Mouse (Mus musculus) hindbrain, postnatal 0 days (tissue): ENCODE data around the gene Gcnt2. TPM values are rescaled to one million over a fixed set of nuclear protein-coding genes. Genes with fewer than 3 reads are reported as not detected.

Source experiments
- ATAC-seq: fragments of 200-750 bp; cut with Nextera tagmentation; 2 replicates; pipeline ENCODE4 v1.8.0; 2017; ENCODE audit warnings: mild to moderate bottlenecking, moderate TSS enrichment, moderate library complexity
- DNase-seq: peaks from one replicate; pipeline ENCODE4 v3.0.0-alpha.2; 2015; ENCODE audit warnings: low spot score
- H3K27ac ChIP-seq: fragments of 300-500 bp; sonication (generic); 2 replicates; pipeline ENCODE4 v1.5.1; 2014; ENCODE audit warnings: mild to moderate bottlenecking
- H3K27me3 ChIP-seq: fragments of 300-500 bp; sonication (generic); 2 replicates; pipeline ENCODE4 v1.6.1; 2014; ENCODE audit warnings: low read length, mixed read lengths; ENCODE audit not compliant: insufficient read depth
- H3K36me3 ChIP-seq: fragments of 300-500 bp; sonication (generic); 2 replicates; pipeline ENCODE4 v1.6.1; 2014; ENCODE audit warnings: low read length, mixed read lengths; ENCODE audit not compliant: insufficient read depth
- H3K4me1 ChIP-seq: fragments of 300-500 bp; sonication (generic); 2 replicates; pipeline ENCODE4 v1.6.1; 2014; ENCODE audit warnings: antibody characterized with exemption, low read length, mixed read lengths; ENCODE audit not compliant: insufficient read depth
- H3K4me2 ChIP-seq: fragments of 300-500 bp; sonication (generic); 2 replicates; pipeline ENCODE4 v1.6.1; 2014; ENCODE audit warnings: low read depth, mild to moderate bottlenecking, low read length, moderate library complexity, mixed read lengths
- H3K4me3 ChIP-seq: fragments of 300-500 bp; sonication (generic); 2 replicates; pipeline ENCODE4 v1.5.1; 2014; ENCODE audit warnings: low read length
- H3K9ac ChIP-seq: fragments of 300-500 bp; sonication (generic); replicated peaks from 2 replicates; pipeline ENCODE4 v1.6.1; 2014; ENCODE audit warnings: mild to moderate bottlenecking, low read length, moderate library complexity, mixed read lengths
- H3K9me3 ChIP-seq: fragments of 300-500 bp; sonication (generic); 2 replicates; pipeline ENCODE4 v1.6.1; 2016; ENCODE audit warnings: low read length, mixed read lengths
- CTCF ChIP-seq: IDR thresholded peaks from 2 replicates; pipeline ENCODE4 v1.5.1; 2016; ENCODE audit warnings: antibody characterized with exemption, control low read depth, low read depth
- WGBS: fragments of 180-500 bp; shearing (Covaris S2); extraction: QIAGEN DNeasy Blood & Tissue Kit; methylation state at CpG from one replicate; pipeline ENCODE4 v1.1.7; 2014; 5-methylcytosine and 5-hydroxymethylcytosine counted together
- polyA plus RNA-seq: library from polyadenylated mRNA; unstranded; fragments of >200 nt; fragmentation: Nextera tagmentation; extraction: Ambion mirVana; gene quantifications from 2 replicates; pipeline ENCODE4 v1.2.1, GENCODE M21; 2015
- total RNA-seq: library from RNA; depleted of rRNA; stranded (reverse); fragments of >200 nt; gene quantifications from 2 replicates; pipeline ENCODE4 v1.2.3, GENCODE M21; 2014

Gene Gcnt2
- total and polyA plus RNA-seq, 2 experiments from 2014 or later, result 2.9 to 12.0 TPM

DNA sequence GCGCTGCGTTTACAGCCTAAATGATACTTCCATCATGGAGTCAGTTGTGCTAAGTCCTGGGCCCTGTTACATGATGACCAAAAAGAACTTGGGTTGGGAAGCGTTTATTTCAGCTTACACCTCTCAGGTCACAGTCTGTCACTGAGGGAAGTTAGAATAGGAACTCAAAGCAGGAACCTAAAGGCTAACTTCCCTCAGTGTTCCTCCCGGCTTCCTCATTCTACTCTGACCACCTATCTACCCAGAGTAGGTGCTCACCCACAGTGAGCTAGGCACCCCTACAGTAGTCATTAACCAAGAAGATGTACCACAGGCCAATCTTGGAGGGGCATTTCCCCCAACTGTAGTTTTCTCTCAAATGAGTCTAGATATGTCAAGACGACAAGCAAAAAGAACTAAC lies 15.4 kb upstream of the Gcnt2 start:
- H3K4me2 ChIP-seq, result no peak overlapping the region
- H3K9ac ChIP-seq, result no peak overlapping the region
- no peaks in the 10 kb centered on the region for H3K9me3 ChIP-seq
- no peaks in the 10 kb centered on the region for H3K36me3 ChIP-seq
- DNase-seq, result no peak
- 93% methylated on average over 5 of the region's 5 CpGs for WGBS
- no peaks in the 10 kb centered on the region for H3K27me3 ChIP-seq
- H3K27ac ChIP-seq, result no peak overlapping the region
- TF ChIP-seq CTCF, result no peak
- no peak for ATAC-seq
- no peak overlapping the region for H3K4me3 ChIP-seq
- no peaks in the 10 kb centered on the region for H3K4me1 ChIP-seq

DNA sequence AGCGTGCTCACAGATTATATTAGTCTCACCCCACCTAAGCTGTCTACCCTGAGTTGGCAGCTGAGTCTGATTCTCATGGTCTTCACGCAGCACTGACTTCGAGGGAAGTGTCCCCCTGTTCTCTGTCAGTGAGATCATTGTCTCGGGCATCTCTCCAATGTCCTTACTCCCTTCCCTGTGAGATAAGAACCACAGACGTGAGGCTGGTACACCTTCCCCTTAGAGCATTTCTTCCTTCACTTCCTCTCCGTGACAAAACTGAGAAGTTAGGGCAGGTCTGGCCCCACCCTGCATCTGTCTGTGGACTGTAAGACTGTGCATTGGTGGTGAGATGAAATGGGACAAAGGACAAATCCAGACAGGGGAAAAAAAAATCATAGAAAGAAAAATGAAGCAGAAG lies 13.6 kb upstream of the Gcnt2 start:
- Histone ChIP-seq H3K4me2 (no peak overlapping the region), H3K9me3 (no peaks in the 10 kb centered on the region), H3K4me1 (no peaks in the 10 kb centered on the region), H3K36me3 (no peaks in the 10 kb centered on the region), H3K9ac (no peak overlapping the region), H3K27me3 (no peaks in the 10 kb centered on the region), H3K4me3 (no peak overlapping the region), H3K27ac (no peak overlapping the region)
- 61% methylated on average over 6 of the region's 6 CpGs for WGBS
- DNase-seq, result no peak
- no peak for TF ChIP-seq CTCF
- ATAC-seq, result no peak

DNA sequence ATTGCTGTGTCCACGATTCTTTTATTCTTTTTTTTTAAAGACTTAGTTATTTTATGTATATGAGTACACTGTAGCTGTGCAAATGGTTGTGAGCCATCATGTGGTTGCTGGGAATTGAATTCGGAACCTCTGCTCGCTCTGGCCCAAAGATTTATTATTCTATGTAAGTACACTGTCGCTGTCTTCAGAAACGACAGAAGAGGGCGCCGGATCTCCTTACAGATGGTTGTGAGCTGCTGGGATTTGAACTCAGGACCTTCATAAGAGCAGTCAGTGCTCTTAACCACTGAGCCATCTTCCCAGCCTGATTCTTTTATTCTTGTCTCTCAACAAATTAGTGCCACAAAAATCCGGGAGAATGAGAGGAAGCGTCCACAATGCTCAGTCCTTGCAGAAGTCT lies 13.2 kb upstream of the Gcnt2 start:
- no peaks in the 10 kb centered on the region for H3K36me3 ChIP-seq
- peak; percentile 36 for TF ChIP-seq CTCF
- no peak overlapping the region for H3K9ac ChIP-seq
- H3K27me3 ChIP-seq, result no peaks in the 10 kb centered on the region
- no peak overlapping the region for H3K27ac ChIP-seq
- H3K4me1 ChIP-seq, result no peaks in the 10 kb centered on the region
- ATAC-seq (no peak), DNase-seq (no peak)
- no peaks in the 10 kb centered on the region for H3K9me3 ChIP-seq
- no peak overlapping the region for H3K4me3 ChIP-seq
- 63% methylated on average over 9 of the region's 9 CpGs for WGBS
- H3K4me2 ChIP-seq, result no peak overlapping the region

DNA sequence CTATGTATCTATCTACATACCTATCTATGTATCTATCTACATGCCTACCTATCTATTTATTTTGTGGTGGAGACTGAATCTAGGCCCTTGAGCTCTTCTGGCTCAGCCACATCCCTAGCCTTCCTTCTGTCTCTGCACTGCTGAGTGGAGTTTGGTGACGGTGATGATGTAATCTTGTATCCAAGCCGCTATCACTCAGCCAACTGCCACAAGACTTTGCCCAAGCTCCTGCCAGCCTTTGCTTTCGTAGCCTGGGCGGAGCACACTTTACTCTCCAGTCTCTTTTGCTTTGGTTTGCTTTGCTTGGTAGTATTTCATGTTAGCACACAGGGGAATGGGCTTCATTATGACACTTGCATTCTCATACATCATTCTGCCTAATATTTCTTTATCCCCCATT lies 11.7 kb upstream of the Gcnt2 start:
- DNase-seq, result no peak
- ATAC-seq, result no peak
- Histone ChIP-seq H3K36me3 (no peaks in the 10 kb centered on the region), H3K9me3 (no peaks in the 10 kb centered on the region), H3K9ac (no peak overlapping the region), H3K27me3 (no peaks in the 10 kb centered on the region), H3K4me3 (no peak overlapping the region), H3K4me2 (no peak overlapping the region), H3K27ac (no peak overlapping the region), H3K4me1 (no peaks in the 10 kb centered on the region)
- no peak for TF ChIP-seq CTCF
- WGBS, result 82% methylated on average over 4 of the region's 4 CpGs

DNA sequence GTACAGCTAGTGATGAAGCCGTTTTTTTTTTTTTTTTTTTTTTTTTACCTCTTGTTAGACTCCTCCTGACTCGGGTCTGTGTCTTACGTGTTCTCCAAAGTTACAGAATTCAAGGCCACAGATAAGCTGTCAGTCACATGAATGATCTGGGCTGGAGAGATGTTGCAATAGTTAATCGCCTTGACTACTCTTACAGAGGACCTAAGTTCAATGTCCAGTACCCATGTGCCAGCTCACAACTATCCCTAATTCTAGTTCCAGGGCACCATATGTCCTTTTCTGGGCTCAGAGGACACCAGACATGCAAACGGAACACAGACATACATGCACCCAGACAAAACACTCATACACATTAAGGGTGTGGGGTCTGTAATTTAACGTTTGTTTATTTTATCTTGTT lies 8.9 kb upstream of the Gcnt2 start:
- no peaks in the 10 kb centered on the region for H3K4me1 ChIP-seq
- TF ChIP-seq CTCF, result no peak
- ATAC-seq (no peak), DNase-seq (no peak)
- no peak overlapping the region for H3K4me3 ChIP-seq
- H3K27ac ChIP-seq, result no peak overlapping the region
- WGBS, result 88% methylated on average over 6 of the region's 6 CpGs
- no peaks in the 10 kb centered on the region for H3K9me3 ChIP-seq
- H3K27me3 ChIP-seq, result no peaks in the 10 kb centered on the region
- H3K36me3 ChIP-seq, result no peaks in the 10 kb centered on the region
- no peak overlapping the region for H3K9ac ChIP-seq
- no peak overlapping the region for H3K4me2 ChIP-seq

GRCm38 (mm10) chr13:40851281-40851680 lies 8.3 kb upstream of the Gcnt2 start:
- no peak overlapping the region for H3K9ac ChIP-seq
- H3K4me3 ChIP-seq, result no peak overlapping the region
- H3K9me3 ChIP-seq, result no peaks in the 10 kb centered on the region
- ATAC-seq, result no peak
- no peaks in the 10 kb centered on the region for H3K27me3 ChIP-seq
- no peak for TF ChIP-seq CTCF
- H3K4me2 ChIP-seq, result no peak overlapping the region
- no peaks in the 10 kb centered on the region for H3K36me3 ChIP-seq
- WGBS, result 82% methylated on average over 7 of the region's 7 CpGs
- no peak overlapping the region for H3K27ac ChIP-seq
- H3K4me1 ChIP-seq, result no peaks in the 10 kb centered on the region
- DNase-seq, result no peak

DNA sequence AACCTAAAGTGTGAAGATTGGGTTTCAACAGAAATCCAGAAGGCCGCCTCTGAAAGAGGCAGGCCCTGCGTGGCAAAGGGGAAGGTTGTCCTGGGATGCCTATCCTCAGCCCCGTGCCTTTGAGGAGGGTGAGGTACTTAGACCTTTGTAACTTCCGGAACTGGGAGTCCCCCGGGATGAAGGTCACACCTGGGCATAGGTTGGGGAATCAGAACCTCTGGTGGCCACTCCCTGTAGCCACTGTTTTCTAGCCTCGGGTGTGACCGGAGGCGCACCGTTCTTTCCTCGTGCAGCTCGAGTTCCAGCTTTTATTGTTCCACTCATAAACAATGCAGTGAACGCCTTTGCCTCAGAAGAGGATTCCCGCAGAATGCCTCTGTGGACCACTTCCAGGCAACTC lies 7.6 kb upstream of the Gcnt2 start:
- Histone ChIP-seq H3K9me3 (no peaks in the 10 kb centered on the region), H3K36me3 (no peaks in the 10 kb centered on the region), H3K4me3 (no peak overlapping the region), H3K9ac (no peak overlapping the region), H3K4me1 (no peaks in the 10 kb centered on the region), H3K27ac (no peak overlapping the region), H3K27me3 (no peaks in the 10 kb centered on the region), H3K4me2 (no peak overlapping the region)
- no peak for DNase-seq
- no peak for ATAC-seq
- TF ChIP-seq CTCF, result no peak
- 76% methylated on average over 13 of the region's 13 CpGs for WGBS
